In genomic region chr4:100283171-100283880, GRCm38 (mm10) we compare ENCODE assay signal across 22 mouse cellular contexts.
DNase-seq lines count a peak whose midpoint lies in the region; ATAC-seq and TF ChIP-seq lines count a peak whose summit lies in the region.
"Had no signal": no experiment of that assay in that cellular context is flagged by ENCODE, and none has a peak within 500 bp of the region (broad histone marks: within the 10 kb centered on the region; RNA-seq: fewer than 3 reads in every experiment).

No protein-coding gene starts in this region.

- no peak for DNase-seq in heart, postnatal 36 days
- peak; percentile 23 for DNase-seq in kidney, postnatal 0 days (ENCODE audit: low spot score)
- no peak for DNase-seq in kidney, postnatal 36 days
- no peak for DNase-seq in stomach, postnatal 0 days (ENCODE audit: low spot score)
- DNase-seq: adrenal gland, adult 2 months; adrenal gland, postnatal 25 days; cerebellum, adult 18-20 months; cerebellum, adult 9-11 months; cerebellum, postnatal 36 days; gastrocnemius, postnatal 10 days; heart, postnatal 4 days had no signal

- H3K27me3 ChIP-seq in heart, embryonic 13.5 days (replicated peaks) = no peaks in the 10 kb centered on the region
- no peaks in the 10 kb centered on the region for H3K27me3 ChIP-seq in kidney, postnatal 0 days (ENCODE audit: insufficient read depth, low read length)
- H3K27me3 ChIP-seq in stomach, embryonic 15.5 days (replicated peaks) = no peaks in the 10 kb centered on the region
- no peaks in the 10 kb centered on the region for H3K27me3 ChIP-seq in stomach, postnatal 0 days (ENCODE audit: control insufficient read depth, insufficient read depth, low read length)
- H3K27me3 ChIP-seq: embryonic facial prominence, embryonic 15.5 days; forebrain, embryonic 12.5 days; hindbrain, embryonic 12.5 days had no signal

- no peak for ATAC-seq in heart, embryonic 13.5 days (ENCODE audit: extremely low read depth, insufficient number of reproducible peaks, low FRiP score, low TSS enrichment)
- no peak for ATAC-seq in kidney, postnatal 0 days (replicated peaks; ENCODE audit: low FRiP score, low read depth)
- ATAC-seq in stomach, embryonic 15.5 days (ENCODE audit: insufficient read depth, low FRiP score, low read depth) = peak; percentile 31; the same call in 1 of the 2 replicates
- ATAC-seq in stomach, postnatal 0 days (ENCODE audit: low FRiP score, low TSS enrichment) = no peak; the same call in 1 of the 2 replicates
- ATAC-seq in erythroid progenitor cell, adult 5-6 weeks (replicated peaks; ENCODE audit: low FRiP score, poor library complexity, severe bottlenecking) = no peak
- ATAC-seq: forebrain, embryonic 16.5 days; hindbrain, embryonic 16.5 days; inflammation-experienced regulatory T-cells, adult 6 months had no signal

- H3K27ac ChIP-seq in heart, embryonic 13.5 days (replicated peaks) = peak overlapping the region; percentile 81
- H3K27ac ChIP-seq in kidney, postnatal 0 days = no peak overlapping the region
- H3K27ac ChIP-seq in stomach, embryonic 15.5 days = no peak overlapping the region; the same call in 1 of the 2 replicates
- no peak overlapping the region for H3K27ac ChIP-seq in stomach, postnatal 0 days (replicated peaks)
- H3K27ac ChIP-seq: embryonic facial prominence, embryonic 15.5 days; forebrain, embryonic 12.5 days; heart, embryonic 10.5 days; hindbrain, embryonic 12.5 days had no signal

- intact Hi-C loops in heart, postnatal 36 days (cut with DNase I) = no loop called here

- H3K4me2 ChIP-seq in heart, embryonic 13.5 days = no peak overlapping the region
- no peak overlapping the region for H3K4me2 ChIP-seq in kidney, postnatal 0 days (ENCODE audit: low read length)
- H3K4me2 ChIP-seq in stomach, embryonic 15.5 days = no peak overlapping the region
- H3K4me2 ChIP-seq in stomach, postnatal 0 days (replicated peaks; ENCODE audit: low read depth) = no peak overlapping the region
- H3K4me2 ChIP-seq: embryonic facial prominence, embryonic 15.5 days; forebrain, embryonic 12.5 days; hindbrain, embryonic 12.5 days had no signal

- H3K9me3 ChIP-seq in heart, embryonic 13.5 days = 0 out of 2 replicates have a peak, but pooled peaks cover 4% of the 10 kb centered on the region
- no peaks in the 10 kb centered on the region for H3K9me3 ChIP-seq in kidney, postnatal 0 days (replicated peaks; ENCODE audit: low read length)
- H3K9me3 ChIP-seq in stomach, embryonic 15.5 days = no peaks in the 10 kb centered on the region
- no peaks in the 10 kb centered on the region for H3K9me3 ChIP-seq in stomach, postnatal 0 days (ENCODE audit: control insufficient read depth, low read length)
- H3K9me3 ChIP-seq: embryonic facial prominence, embryonic 15.5 days; forebrain, embryonic 12.5 days; heart, embryonic 10.5 days; hindbrain, embryonic 12.5 days had no signal

- H3K9ac ChIP-seq in heart, embryonic 13.5 days = no peak overlapping the region
- no peak overlapping the region for H3K9ac ChIP-seq in kidney, postnatal 0 days (ENCODE audit: low read depth, low read length)
- no peak overlapping the region for H3K9ac ChIP-seq in stomach, embryonic 15.5 days
- no peak overlapping the region for H3K9ac ChIP-seq in stomach, postnatal 0 days (ENCODE audit: low read length)
- H3K9ac ChIP-seq: embryonic facial prominence, embryonic 15.5 days; forebrain, embryonic 12.5 days; hindbrain, embryonic 12.5 days had no signal

- peaks cover 44% of the 10 kb centered on the region for H3K4me1 ChIP-seq in heart, embryonic 13.5 days
- H3K4me1 ChIP-seq in kidney, postnatal 0 days (replicated peaks; ENCODE audit: insufficient read depth, low read length) = no peaks in the 10 kb centered on the region
- peaks cover 8% of the 10 kb centered on the region; the same call in 1 of the 2 replicates for H3K4me1 ChIP-seq in stomach, embryonic 15.5 days
- H3K4me1 ChIP-seq in stomach, postnatal 0 days (replicated peaks; ENCODE audit: control insufficient read depth, insufficient read depth) = no peaks in the 10 kb centered on the region
- H3K4me1 ChIP-seq: embryonic facial prominence, embryonic 15.5 days; forebrain, embryonic 12.5 days; hindbrain, embryonic 12.5 days had no signal

- TF ChIP-seq CTCF in kidney, postnatal 0 days (IDR thresholded peaks at IDR 0.05; ENCODE audit: low read depth) = no peak
- TF ChIP-seq CTCF in stomach, postnatal 0 days (IDR thresholded peaks at IDR 0.05; ENCODE audit: low read depth) = no peak

- 0 out of 2 replicates have a peak, but pooled peaks cover 4% of the 10 kb centered on the region for H3K36me3 ChIP-seq in heart, embryonic 13.5 days
- H3K36me3 ChIP-seq in kidney, postnatal 0 days (ENCODE audit: insufficient read depth, low read length) = no peaks in the 10 kb centered on the region
- H3K36me3 ChIP-seq in stomach, embryonic 15.5 days = no peaks in the 10 kb centered on the region
- no peaks in the 10 kb centered on the region for H3K36me3 ChIP-seq in stomach, postnatal 0 days (ENCODE audit: control insufficient read depth, insufficient read depth, low read length)
- H3K36me3 ChIP-seq: embryonic facial prominence, embryonic 15.5 days; forebrain, embryonic 12.5 days; heart, embryonic 10.5 days; hindbrain, embryonic 12.5 days had no signal

- H3K4me3 ChIP-seq in heart, embryonic 13.5 days = no peak overlapping the region
- H3K4me3 ChIP-seq in kidney, postnatal 0 days (replicated peaks; ENCODE audit: low read depth, low read length) = no peak overlapping the region
- H3K4me3 ChIP-seq in stomach, embryonic 15.5 days (replicated peaks) = no peak overlapping the region
- no peak overlapping the region for H3K4me3 ChIP-seq in stomach, postnatal 0 days (ENCODE audit: low read depth, low read length)
- H3K4me3 ChIP-seq: embryonic facial prominence, embryonic 15.5 days; erythroblast, embryonic 14.5 days; forebrain, embryonic 12.5 days; heart, embryonic 10.5 days; hindbrain, embryonic 12.5 days had no signal

- WGBS in heart, embryonic 13.5 days = 70% methylated on average over 8 of the region's 8 CpGs
- WGBS in kidney, postnatal 0 days = 66% methylated on average over 8 of the region's 8 CpGs
- WGBS in stomach, embryonic 15.5 days = 44% methylated on average over 8 of the region's 8 CpGs
- 42% methylated on average over 8 of the region's 8 CpGs for WGBS in stomach, postnatal 0 days

- no peak for TF ChIP-seq EP300 in stomach, postnatal 0 days (optimal IDR thresholded peaks at IDR 0.05)
